Mouse (Mus musculus): ENCODE measurements around the gene Slc38a9. TPM values are rescaled to one million over a fixed set of nuclear protein-coding genes. Genes with fewer than 3 reads are reported as not detected.

The Slc38a9 gene
- polyA plus RNA-seq (2015; fragmentation: Nextera tagmentation; extraction: Ambion mirVana), result 26.3 and 27.3 TPM in 2 replicates

GRCm38 (mm10) chr13:112660574-112661381 lies at the start of gene Slc38a9:
Gene Slc38a9 (plus strand): TSS chr13:112660751.
- Histone ChIP-seq H3K36me3 (ENCODE audit: control insufficient read depth, insufficient read depth, low read length) (no peaks in the 10 kb centered on the region), H3K27me3 (ENCODE audit: control insufficient read depth, insufficient read depth, low read depth, low read length) (no peaks in the 10 kb centered on the region), H3K9ac (ENCODE audit: low read depth, low read length) (peak within 1 kb of the TSS; percentile 71), H3K4me3 (ENCODE audit: low read depth, low read length) (peak within 1 kb of the TSS; percentile 73), H3K4me2 (ENCODE audit: low read length) (peak within 1 kb of the TSS; percentile 64), H3K27ac (ENCODE audit: low read length) (peak within 1 kb of the TSS; percentile 77), H3K9me3 (replicated peaks; ENCODE audit: control insufficient read depth, low read length, poor library complexity, severe bottlenecking) (no peaks in the 10 kb centered on the region), H3K4me1 (ENCODE audit: control insufficient read depth, insufficient read depth, low read length) (peaks cover 9% of the 10 kb centered on the region)
- under 1% methylated on average over 33 of the region's 33 CpGs for WGBS
- ATAC-seq, result peak; percentile 99

GRCm38 (mm10) chr13:112621592-112621991 lies 39.0 kb upstream of the Slc38a9 start:
- H3K9me3 ChIP-seq (replicated peaks; ENCODE audit: control insufficient read depth, low read length, poor library complexity, severe bottlenecking), result no peaks in the 10 kb centered on the region
- no peak overlapping the region for H3K27ac ChIP-seq (ENCODE audit: low read length)
- 83% methylated on average over 3 of the region's 3 CpGs for WGBS
- H3K9ac ChIP-seq (ENCODE audit: low read depth, low read length), result no peak overlapping the region
- H3K27me3 ChIP-seq (ENCODE audit: control insufficient read depth, insufficient read depth, low read depth, low read length), result no peaks in the 10 kb centered on the region
- no peak for ATAC-seq
- H3K4me3 ChIP-seq (ENCODE audit: low read depth, low read length), result no peak overlapping the region
- H3K4me1 ChIP-seq (ENCODE audit: control insufficient read depth, insufficient read depth, low read length), result no peaks in the 10 kb centered on the region
- H3K36me3 ChIP-seq (ENCODE audit: control insufficient read depth, insufficient read depth, low read length), result no peaks in the 10 kb centered on the region
- H3K4me2 ChIP-seq (ENCODE audit: low read length), result no peak overlapping the region

GRCm38 (mm10) chr13:112623656-112624055 lies 36.9 kb upstream of the Slc38a9 start:
- H3K36me3 ChIP-seq (ENCODE audit: control insufficient read depth, insufficient read depth, low read length), result no peaks in the 10 kb centered on the region
- no peak overlapping the region for H3K9ac ChIP-seq (ENCODE audit: low read depth, low read length)
- H3K4me2 ChIP-seq (ENCODE audit: low read length), result no peak overlapping the region
- no peaks in the 10 kb centered on the region for H3K9me3 ChIP-seq (replicated peaks; ENCODE audit: control insufficient read depth, low read length, poor library complexity, severe bottlenecking)
- ATAC-seq, result no peak
- WGBS, result 62% methylated on average over 7 of the region's 7 CpGs
- no peaks in the 10 kb centered on the region for H3K27me3 ChIP-seq (ENCODE audit: control insufficient read depth, insufficient read depth, low read depth, low read length)
- no peak overlapping the region for H3K27ac ChIP-seq (ENCODE audit: low read length)
- no peaks in the 10 kb centered on the region for H3K4me1 ChIP-seq (ENCODE audit: control insufficient read depth, insufficient read depth, low read length)
- no peak overlapping the region for H3K4me3 ChIP-seq (ENCODE audit: low read depth, low read length)

- H3K4me3 ChIP-seq (ENCODE audit: low read depth, low read length), result no peak overlapping the region
- no peaks in the 10 kb centered on the region for H3K27me3 ChIP-seq (ENCODE audit: control insufficient read depth, insufficient read depth, low read depth, low read length)
- H3K27ac ChIP-seq (ENCODE audit: low read length), result no peak overlapping the region
- WGBS, result 87% methylated on average over 3 of the region's 3 CpGs
- no peak for ATAC-seq
- no peak overlapping the region for H3K9ac ChIP-seq (ENCODE audit: low read depth, low read length)
- no peaks in the 10 kb centered on the region for H3K36me3 ChIP-seq (ENCODE audit: control insufficient read depth, insufficient read depth, low read length)
- H3K4me2 ChIP-seq (ENCODE audit: low read length), result no peak overlapping the region
- H3K9me3 ChIP-seq (replicated peaks; ENCODE audit: control insufficient read depth, low read length, poor library complexity, severe bottlenecking), result no peaks in the 10 kb centered on the region
- H3K4me1 ChIP-seq (ENCODE audit: control insufficient read depth, insufficient read depth, low read length), result no peaks in the 10 kb centered on the region
Observed at GRCm38 (mm10) chr13:112624622-112625021, 35.9 kb upstream of the Slc38a9 start.

GRCm38 (mm10) chr13:112625566-112625965 lies 35.0 kb upstream of the Slc38a9 start:
- Histone ChIP-seq H3K27ac (ENCODE audit: low read length) (no peak overlapping the region), H3K9ac (ENCODE audit: low read depth, low read length) (no peak overlapping the region), H3K27me3 (ENCODE audit: control insufficient read depth, insufficient read depth, low read depth, low read length) (no peaks in the 10 kb centered on the region), H3K4me1 (ENCODE audit: control insufficient read depth, insufficient read depth, low read length) (no peaks in the 10 kb centered on the region), H3K4me2 (ENCODE audit: low read length) (no peak overlapping the region), H3K36me3 (ENCODE audit: control insufficient read depth, insufficient read depth, low read length) (no peaks in the 10 kb centered on the region), H3K4me3 (ENCODE audit: low read depth, low read length) (no peak overlapping the region), H3K9me3 (replicated peaks; ENCODE audit: control insufficient read depth, low read length, poor library complexity, severe bottlenecking) (no peaks in the 10 kb centered on the region)
- no peak for ATAC-seq

- Histone ChIP-seq H3K4me3 (ENCODE audit: low read depth, low read length) (no peak overlapping the region), H3K36me3 (ENCODE audit: control insufficient read depth, insufficient read depth, low read length) (no peaks in the 10 kb centered on the region), H3K4me2 (ENCODE audit: low read length) (no peak overlapping the region), H3K9me3 (replicated peaks; ENCODE audit: control insufficient read depth, low read length, poor library complexity, severe bottlenecking) (no peaks in the 10 kb centered on the region), H3K27me3 (ENCODE audit: control insufficient read depth, insufficient read depth, low read depth, low read length) (no peaks in the 10 kb centered on the region), H3K9ac (ENCODE audit: low read depth, low read length) (no peak overlapping the region), H3K4me1 (ENCODE audit: control insufficient read depth, insufficient read depth, low read length) (no peaks in the 10 kb centered on the region), H3K27ac (ENCODE audit: low read length) (no peak overlapping the region)
- no peak for ATAC-seq
- 62% methylated on average over 7 of the region's 7 CpGs for WGBS
Observed at GRCm38 (mm10) chr13:112635174-112635837, 25.2 kb upstream of the Slc38a9 start.

- ATAC-seq, result no peak
Observed at GRCm38 (mm10) chr13:112636498-112636897, 24.1 kb upstream of the Slc38a9 start.

GRCm38 (mm10) chr13:112639111-112639510 lies 21.4 kb upstream of the Slc38a9 start:
- 68% methylated on average over 4 of the region's 4 CpGs for WGBS
- no peak overlapping the region for H3K4me3 ChIP-seq (ENCODE audit: low read depth, low read length)
- ATAC-seq, result no peak
- no peak overlapping the region for H3K27ac ChIP-seq (ENCODE audit: low read length)
- no peaks in the 10 kb centered on the region for H3K4me1 ChIP-seq (ENCODE audit: control insufficient read depth, insufficient read depth, low read length)
- H3K36me3 ChIP-seq (ENCODE audit: control insufficient read depth, insufficient read depth, low read length), result no peaks in the 10 kb centered on the region
- H3K9me3 ChIP-seq (replicated peaks; ENCODE audit: control insufficient read depth, low read length, poor library complexity, severe bottlenecking), result no peaks in the 10 kb centered on the region
- no peak overlapping the region for H3K4me2 ChIP-seq (ENCODE audit: low read length)
- no peaks in the 10 kb centered on the region for H3K27me3 ChIP-seq (ENCODE audit: control insufficient read depth, insufficient read depth, low read depth, low read length)
- no peak overlapping the region for H3K9ac ChIP-seq (ENCODE audit: low read depth, low read length)

More at GRCm38 (mm10) chr13:112636498-112636897, 24.1 kb upstream of the Slc38a9 start:
- no peaks in the 10 kb centered on the region for H3K27me3 ChIP-seq (ENCODE audit: control insufficient read depth, insufficient read depth, low read depth, low read length)
- H3K4me2 ChIP-seq (ENCODE audit: low read length), result no peak overlapping the region
- WGBS, result 40% methylated on average over 3 of the region's 3 CpGs
- H3K4me1 ChIP-seq (ENCODE audit: control insufficient read depth, insufficient read depth, low read length), result no peaks in the 10 kb centered on the region
- H3K36me3 ChIP-seq (ENCODE audit: control insufficient read depth, insufficient read depth, low read length), result no peaks in the 10 kb centered on the region
- H3K9me3 ChIP-seq (replicated peaks; ENCODE audit: control insufficient read depth, low read length, poor library complexity, severe bottlenecking), result no peaks in the 10 kb centered on the region
- H3K4me3 ChIP-seq (ENCODE audit: low read depth, low read length), result no peak overlapping the region
- no peak overlapping the region for H3K9ac ChIP-seq (ENCODE audit: low read depth, low read length)
- H3K27ac ChIP-seq (ENCODE audit: low read length), result no peak overlapping the region

GRCm38 (mm10) chr13:112642897-112643296 lies 17.7 kb upstream of the Slc38a9 start:
- H3K9me3 ChIP-seq (replicated peaks; ENCODE audit: control insufficient read depth, low read length, poor library complexity, severe bottlenecking), result no peaks in the 10 kb centered on the region

More at GRCm38 (mm10) chr13:112642897-112643296, 17.7 kb upstream of the Slc38a9 start:
- no peak overlapping the region for H3K4me3 ChIP-seq (ENCODE audit: low read depth, low read length)
- WGBS, result 93% methylated on average over 3 of the region's 3 CpGs
- no peak for ATAC-seq
- H3K36me3 ChIP-seq (ENCODE audit: control insufficient read depth, insufficient read depth, low read length), result no peaks in the 10 kb centered on the region
- H3K27me3 ChIP-seq (ENCODE audit: control insufficient read depth, insufficient read depth, low read depth, low read length), result no peaks in the 10 kb centered on the region
- no peak overlapping the region for H3K9ac ChIP-seq (ENCODE audit: low read depth, low read length)
- no peak overlapping the region for H3K4me2 ChIP-seq (ENCODE audit: low read length)
- H3K4me1 ChIP-seq (ENCODE audit: control insufficient read depth, insufficient read depth, low read length), result no peaks in the 10 kb centered on the region
- H3K27ac ChIP-seq (ENCODE audit: low read length), result no peak overlapping the region

All from midbrain, embryonic 16.5 days (tissue).